Mouse (Mus musculus): Measurements from ENCODE around the gene Lman2l. TPM values are rescaled to one million over a fixed set of nuclear protein-coding genes. Genes with fewer than 3 reads are reported as not detected.

Gene Lman2l
- total and polyA plus RNA-seq, 3 experiments: 7.0 to 19.7 TPM; not detected in 1

DNA sequence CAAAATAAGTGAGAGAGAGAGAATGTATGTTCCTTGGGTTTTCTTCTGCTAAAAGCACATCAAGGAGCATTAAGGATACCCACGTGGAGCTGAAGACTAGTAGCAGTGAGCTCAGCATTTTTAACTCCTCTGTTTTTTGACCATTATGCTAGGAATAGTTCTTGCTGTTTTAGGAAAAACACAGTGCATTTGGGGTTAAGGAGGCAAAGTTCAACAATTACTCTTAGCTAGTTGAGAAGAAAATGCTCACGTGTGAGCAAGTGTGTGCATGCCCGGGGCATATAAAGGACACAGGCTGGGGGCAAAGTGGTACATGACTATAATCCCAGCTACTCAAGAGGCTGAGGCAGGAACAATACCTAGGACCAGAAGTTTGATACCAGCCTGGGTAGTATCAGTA is 11.5 kb downstream of the Lman2l start:
- Histone ChIP-seq H3K36me3 (ENCODE audit: control insufficient read depth in 1 of 2, insufficient read depth in 2 of 2, low read length in 2 of 2) (peaks cover 0 to 9% of the 10 kb centered on the region in 2 experiments; a peak in 2 of 4 replicates), H3K27me3 (ENCODE audit: control insufficient read depth in 1 of 2, insufficient read depth in 2 of 2, low read length in 2 of 2) (no peaks in the 10 kb centered on the region), H3K9me3 (replicated peaks; ENCODE audit: insufficient read depth, low read length) (no peaks in the 10 kb centered on the region), H3K4me3 (ENCODE audit: control insufficient read depth in 1 of 2, insufficient read depth in 1 of 2, low read depth in 2 of 2, low read length in 2 of 2) (no peak overlapping the region), H3K4me1 (ENCODE audit: control insufficient read depth in 1 of 2, insufficient read depth in 2 of 2, low read length in 2 of 2) (no peaks in the 10 kb centered on the region; a peak in 1 of 4 replicates), H3K9ac (ENCODE audit: control insufficient read depth, low read depth, low read length, poor library complexity, severe bottlenecking) (no peak overlapping the region), H3K27ac (ENCODE audit: control insufficient read depth, low read depth, low read length) (no peak overlapping the region), H3K79me2 (ENCODE audit: control insufficient read depth, insufficient read depth, low read length, poor library complexity) (no peaks in the 10 kb centered on the region)
- no peak for TF ChIP-seq SIN3A (IDR thresholded peaks at IDR 0.05; ENCODE audit: low read length)
- no peak for TF ChIP-seq ZKSCAN1 (IDR thresholded peaks at IDR 0.05; ENCODE audit: low read depth, low read length)
- no peak for TF ChIP-seq BHLHE40 (IDR thresholded peaks at IDR 0.05; ENCODE audit: borderline replicate concordance, low read depth, low read length)
- no peak for TF ChIP-seq JUND (IDR thresholded peaks at IDR 0.05; ENCODE audit: low read depth, low read length)
- no peak for TF ChIP-seq CHD2 (IDR thresholded peaks at IDR 0.05; ENCODE audit: low read length)
- TF ChIP-seq MEF2A (IDR thresholded peaks at IDR 0.05; ENCODE audit: extremely low read depth, insufficient replicate concordance, low read depth, low read length, poor library complexity, severe bottlenecking): no peak
- DNase-seq (ENCODE audit: low read depth, low spot score): no peak

GRCm38 (mm10) chr1:36432999-36433398 is 12.1 kb downstream of the Lman2l start:
- Histone ChIP-seq H3K79me2 (ENCODE audit: control insufficient read depth, insufficient read depth, low read length, poor library complexity) (no peaks in the 10 kb centered on the region), H3K9ac (ENCODE audit: control insufficient read depth, low read depth, low read length, poor library complexity, severe bottlenecking) (no peak overlapping the region), H3K27me3 (ENCODE audit: control insufficient read depth in 1 of 2, insufficient read depth in 2 of 2, low read length in 2 of 2) (no peaks in the 10 kb centered on the region), H3K4me3 (ENCODE audit: control insufficient read depth in 1 of 2, insufficient read depth in 1 of 2, low read depth in 2 of 2, low read length in 2 of 2) (no peak overlapping the region), H3K36me3 (ENCODE audit: control insufficient read depth in 1 of 2, insufficient read depth in 2 of 2, low read length in 2 of 2) (peaks cover 0 to 5% of the 10 kb centered on the region in 2 experiments; a peak in 1 of 4 replicates), H3K27ac (ENCODE audit: control insufficient read depth, low read depth, low read length) (no peak overlapping the region), H3K4me1 (ENCODE audit: control insufficient read depth in 1 of 2, insufficient read depth in 2 of 2, low read length in 2 of 2) (no peaks in the 10 kb centered on the region; a peak in 1 of 4 replicates), H3K9me3 (replicated peaks; ENCODE audit: insufficient read depth, low read length) (no peaks in the 10 kb centered on the region)
- DNase-seq (ENCODE audit: low read depth, low spot score): no peak
- TF ChIP-seq MAFK (IDR thresholded peaks at IDR 0.05; ENCODE audit: borderline replicate concordance, low read depth, low read length) (no peak), BHLHE40 (IDR thresholded peaks at IDR 0.05; ENCODE audit: borderline replicate concordance, low read depth, low read length) (no peak), USF1 (IDR thresholded peaks at IDR 0.05; ENCODE audit: low read depth, low read length) (no peak), GABPA (IDR thresholded peaks at IDR 0.05; ENCODE audit: low read depth, low read length) (no peak), POLR2A (IDR thresholded peaks at IDR 0.05; ENCODE audit: control insufficient read depth in 1 of 2, insufficient read depth in 1 of 2, low read depth in 1 of 2, low read length in 2 of 2, poor library complexity in 1 of 2) (no peak), E2F4 (IDR thresholded peaks at IDR 0.05; ENCODE audit: borderline replicate concordance, low read depth, low read length) (no peak), RCOR1 (IDR thresholded peaks at IDR 0.05; ENCODE audit: low read depth, low read length) (no peak), MEF2A (IDR thresholded peaks at IDR 0.05; ENCODE audit: extremely low read depth, insufficient replicate concordance, low read depth, low read length, poor library complexity, severe bottlenecking) (no peak), MXI1 (IDR thresholded peaks at IDR 0.05; ENCODE audit: low read depth, low read length) (no peak), SIN3A (IDR thresholded peaks at IDR 0.05; ENCODE audit: low read length) (no peak), UBTF (IDR thresholded peaks at IDR 0.05; ENCODE audit: borderline replicate concordance, insufficient read depth, low read depth, low read length) (no peak), POLR2AphosphoS5 (IDR thresholded peaks at IDR 0.05; ENCODE audit: borderline replicate concordance, low read depth, low read length) (no peak), SMC3 (IDR thresholded peaks at IDR 0.05; ENCODE audit: low read depth, low read length) (no peak), POLR2AphosphoS2 (IDR thresholded peaks at IDR 0.05; ENCODE audit: low read length) (no peak), TBP (IDR thresholded peaks at IDR 0.05; ENCODE audit: low read depth, low read length) (no peak), MYC (IDR thresholded peaks at IDR 0.05; ENCODE audit: low read depth, low read length) (no peak), JUND (IDR thresholded peaks at IDR 0.05; ENCODE audit: low read depth, low read length) (no peak)
